Mouse (Mus musculus) ES-E14 (cell line): Measurements from ENCODE around the gene Cmpk2.

Source experiments
- CHD2 ChIP-seq: IDR thresholded peaks from 2 replicates; pipeline ENCODE4 v1.6.1; 2014; ENCODE audit warnings: mild to moderate bottlenecking, low read depth, low read length, inconsistent platforms
- ZC3H11A ChIP-seq: IDR thresholded peaks from 2 replicates; pipeline ENCODE4 v1.6.1; 2012; ENCODE audit warnings: low read depth, mild to moderate bottlenecking, inconsistent platforms, low read length, borderline replicate concordance
- ZNF384 ChIP-seq: IDR thresholded peaks from 2 replicates; pipeline ENCODE4 v1.6.1; 2012; ENCODE audit warnings: low read depth, low read length, inconsistent platforms

DNA sequence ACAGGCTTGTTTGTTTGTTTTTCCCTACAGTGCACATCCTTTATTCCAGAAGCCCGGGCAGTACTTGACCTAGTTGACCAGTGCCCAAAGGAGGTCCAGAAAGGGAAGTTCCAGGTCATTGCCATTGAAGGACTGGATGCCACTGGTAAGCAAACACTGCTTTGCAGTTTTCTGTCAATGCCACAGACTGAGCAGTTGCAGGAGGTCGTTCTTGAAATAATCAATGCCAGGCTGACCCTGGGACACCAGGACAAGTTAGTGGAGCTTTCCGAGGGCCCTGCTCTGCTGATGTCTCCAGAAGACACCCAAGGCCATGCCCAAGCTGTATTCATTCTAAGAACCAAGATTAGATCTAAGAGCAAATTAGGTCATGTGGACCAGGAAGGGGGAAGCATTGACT is 2.4 kb downstream of the Cmpk2 start:
- TF ChIP-seq ZC3H11A (no peak), CHD2 (no peak), ZNF384 (no peak)
